Mouse (Mus musculus) urinary bladder, postnatal 25 days (tissue): Measurements from ENCODE around the gene Chst5.
"Not testable (repeated sequence)": the region's sequence is repeated elsewhere in the genome, so short reads cannot be mapped to it uniquely, and the experiment has no call there.

Source experiments
- DNase-seq: peaks from one replicate; pipeline ENCODE4 v3.0.0; 2022; ENCODE audit warnings: low spot score

Chst5 gene

GRCm38 (mm10) chr8:111909621-111910450 is at the start of gene Chst5:
Gene Chst5, minus strand, starts transcription at chr8:111910447.
- DNase-seq: no peak

GRCm38 (mm10) chr8:111957231-111957630 is 47.0 kb upstream of the Chst5 start:
- no peak for DNase-seq

- no peak for DNase-seq
Measured at GRCm38 (mm10) chr8:111955879-111956278, 45.6 kb upstream of the Chst5 start.

DNA sequence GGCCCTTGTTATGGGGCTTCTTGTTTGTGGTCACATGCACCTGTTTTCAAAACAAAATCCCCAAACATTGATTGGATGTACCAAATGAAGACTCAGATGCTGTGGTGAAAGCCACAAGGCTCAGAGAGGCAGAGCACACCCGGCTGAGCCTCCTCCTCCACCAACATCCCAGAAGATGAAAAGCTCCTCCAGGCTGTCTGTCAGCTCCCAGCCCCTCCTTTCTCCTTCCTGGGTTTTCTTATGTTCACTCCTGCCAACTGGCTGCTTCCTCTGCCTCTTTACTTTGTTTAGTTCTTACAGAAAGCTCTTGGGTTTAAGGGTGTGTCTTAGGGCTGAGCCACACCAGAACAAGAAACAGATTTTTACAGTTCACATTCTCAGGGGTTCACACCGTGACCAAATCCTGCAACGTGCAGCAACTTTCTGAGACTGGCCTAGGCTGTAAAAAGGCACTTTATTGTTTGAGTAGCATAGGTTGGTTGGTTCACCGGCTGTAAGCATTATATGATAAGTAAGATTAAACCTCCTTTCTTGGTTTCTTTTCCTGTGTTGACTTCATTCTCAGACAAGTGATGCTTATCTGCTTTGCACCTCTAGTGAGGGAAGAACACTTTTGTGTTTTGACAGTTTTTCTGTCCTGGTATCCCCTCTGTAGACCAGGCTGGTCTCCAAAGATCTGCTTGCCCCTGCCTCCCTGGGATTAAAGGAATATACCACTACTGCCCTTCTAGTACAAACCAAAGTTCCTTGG is 44.8 kb upstream of the Chst5 start:
- no peak for DNase-seq

DNA sequence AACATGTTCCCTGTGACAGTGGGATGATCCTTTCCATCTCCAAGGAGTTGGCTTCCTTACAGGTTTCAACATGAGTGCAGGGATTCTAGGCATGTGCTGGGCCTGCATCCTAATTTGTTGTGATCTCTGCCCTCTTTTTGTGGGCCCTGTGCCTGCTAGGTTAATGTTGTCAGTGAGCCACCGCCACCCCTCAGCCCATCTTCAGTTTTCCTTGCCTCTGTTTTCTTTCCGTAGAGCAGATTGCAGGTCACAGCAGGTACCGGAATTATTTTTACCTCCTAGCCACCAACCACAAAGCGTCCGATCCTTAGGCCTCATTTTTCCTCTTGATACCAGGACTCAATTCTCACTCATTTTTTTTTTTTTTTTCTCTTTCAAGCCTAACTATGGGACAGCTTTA is 41.7 kb upstream of the Chst5 start:
- DNase-seq: no peak

DNA sequence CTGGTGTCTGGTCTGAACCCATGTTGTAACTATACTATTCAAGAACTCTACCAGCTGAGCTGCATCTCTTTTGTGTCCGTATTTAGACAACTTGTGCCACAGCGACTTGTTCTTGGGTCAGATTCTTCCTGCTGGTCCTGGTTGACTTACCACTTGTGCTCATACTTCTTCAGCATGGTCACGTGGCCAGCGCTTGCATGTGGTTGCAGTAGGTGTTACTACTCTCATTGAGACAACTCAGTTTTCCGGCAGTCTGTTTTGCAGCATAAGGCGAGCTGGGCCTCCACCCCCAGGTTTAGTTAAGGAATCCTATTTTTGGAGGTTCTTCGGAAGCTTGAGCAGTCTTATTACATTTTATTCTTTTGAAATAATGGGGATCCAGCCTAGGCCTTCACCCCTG is 41.1 kb upstream of the Chst5 start:
- no peak for DNase-seq

DNA sequence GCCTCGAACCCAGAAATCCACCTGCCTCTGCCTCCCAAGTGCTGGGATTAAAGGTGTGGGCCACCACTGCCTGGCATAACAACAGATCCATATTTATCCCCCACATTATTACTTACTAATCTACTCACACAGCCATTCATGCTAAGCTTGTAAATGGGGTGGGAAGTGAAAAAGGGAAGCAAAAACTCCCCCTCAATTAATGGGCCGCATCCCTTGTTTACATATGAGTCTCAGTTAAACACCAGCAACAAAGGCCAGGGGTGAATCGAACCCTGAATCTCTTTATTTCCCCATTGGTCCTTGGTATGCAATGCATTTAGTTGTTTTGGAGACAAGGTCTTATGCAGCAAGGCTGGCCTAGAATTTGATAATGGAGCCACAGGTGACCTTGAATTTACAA is 40.6 kb upstream of the Chst5 start:
- no peak for DNase-seq

DNA sequence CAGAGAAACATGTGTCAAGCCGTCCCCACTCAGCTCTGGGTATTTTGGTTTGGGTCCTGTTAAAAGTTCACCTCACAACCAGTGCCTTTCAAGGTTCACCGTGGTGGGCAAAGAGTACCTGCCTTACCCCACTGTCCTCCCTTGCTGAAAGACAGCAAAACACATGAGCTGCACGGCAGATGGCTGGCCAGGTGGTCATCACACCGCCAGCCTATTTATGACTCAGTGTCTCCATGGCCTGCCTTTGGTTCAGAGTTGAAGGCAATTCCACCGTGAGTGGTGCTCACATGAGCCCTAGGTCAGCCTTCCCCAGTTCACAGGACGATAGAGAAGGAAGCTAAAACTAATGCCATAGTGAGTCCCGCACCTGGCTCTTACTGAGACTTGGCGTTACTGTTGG is 37.7 kb upstream of the Chst5 start:
- no peak for DNase-seq

DNA sequence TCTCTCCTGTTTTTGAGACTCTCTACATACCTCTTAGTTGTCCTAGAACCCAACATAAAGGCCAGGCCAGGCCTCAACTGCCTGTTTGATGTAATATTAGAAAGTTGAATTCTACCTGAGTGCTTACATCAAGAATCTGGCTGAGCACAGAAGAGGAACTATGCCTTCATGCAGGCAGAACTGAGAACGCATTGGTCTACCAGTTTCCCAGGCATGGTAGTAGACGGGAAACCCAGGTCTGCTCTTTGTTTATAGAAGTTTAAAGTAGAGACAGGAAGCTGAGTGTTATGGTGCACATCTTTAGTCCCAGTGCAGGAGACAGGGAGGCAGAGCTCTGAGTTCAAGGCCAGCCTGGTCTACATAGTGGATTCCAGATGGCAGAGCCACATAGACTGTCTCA is 36.9 kb upstream of the Chst5 start:
- no peak for DNase-seq

DNA sequence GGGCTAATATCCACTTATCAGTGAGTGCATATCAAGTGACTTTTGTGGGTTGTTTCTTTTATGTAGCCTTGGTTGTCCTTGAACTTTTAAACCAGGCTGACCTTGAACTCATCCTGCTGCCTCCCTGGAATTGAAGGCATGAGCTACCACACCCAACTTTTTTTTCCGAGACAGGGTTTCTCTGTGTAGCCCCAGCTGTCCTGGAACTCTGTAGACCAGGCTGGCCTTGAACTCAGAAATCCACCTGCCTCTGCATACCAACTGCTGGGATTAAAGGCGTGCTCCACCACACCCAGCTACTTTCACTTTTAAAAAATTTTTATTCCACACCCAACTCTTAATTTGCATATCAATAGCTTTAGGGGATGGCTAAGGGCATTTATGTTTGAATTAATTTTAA is 33.3 kb upstream of the Chst5 start:
- no peak for DNase-seq

DNA sequence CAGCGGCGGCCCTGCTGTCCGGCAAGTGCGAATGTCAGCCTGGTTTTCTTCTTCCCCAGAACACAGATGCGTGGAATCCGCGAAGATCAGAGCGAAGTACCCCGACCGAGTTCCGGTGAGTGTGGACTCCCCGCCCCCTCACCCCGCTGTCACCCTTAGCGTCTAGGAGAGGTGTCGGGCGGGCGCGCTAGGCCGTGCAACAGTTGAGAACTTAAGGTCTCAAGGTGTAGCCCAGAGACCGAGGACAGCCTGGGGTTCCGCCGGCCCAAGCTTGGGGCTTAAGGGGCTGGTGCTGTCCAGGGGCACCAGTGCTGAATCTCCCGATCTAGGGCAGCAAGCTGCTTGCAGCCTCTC is 30.8 kb upstream of the Chst5 start:
- peak; percentile 31 for DNase-seq

GRCm38 (mm10) chr8:111940171-111941100 is 30.2 kb upstream of the Chst5 start, which contains the start of gene Gabarapl2:
Gene Gabarapl2, plus strand, starts transcription at chr8:111940703.
- DNase-seq: peak; percentile 97

DNA sequence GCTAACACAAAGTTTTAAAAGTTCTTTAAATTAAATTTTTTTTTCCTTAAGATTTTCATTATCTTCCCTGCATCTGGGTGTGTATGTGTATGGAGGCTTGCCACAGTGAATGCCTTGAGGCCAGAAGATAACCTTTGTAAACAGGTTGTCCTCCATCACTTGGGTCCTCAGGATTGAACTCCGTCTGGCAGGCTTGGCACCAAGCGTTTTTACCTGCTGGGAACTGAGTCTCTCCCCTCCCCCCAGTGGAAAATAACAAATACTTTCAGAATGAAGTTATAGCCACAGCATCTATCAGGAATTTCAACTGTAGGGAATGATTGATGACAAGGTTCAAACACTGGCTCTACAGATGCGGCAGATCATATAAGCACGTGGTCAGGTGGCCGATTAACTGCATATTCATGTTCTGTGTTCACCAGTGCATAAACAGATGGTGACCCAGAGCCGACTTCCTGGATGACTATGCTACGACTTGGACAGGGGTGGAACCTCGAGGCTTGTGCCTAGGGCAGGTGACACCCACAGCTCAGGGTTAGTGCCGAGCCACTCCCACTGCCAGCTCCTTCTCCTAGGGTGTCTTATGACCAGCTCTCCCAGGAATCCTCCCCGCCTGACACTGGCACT is 29.4 kb upstream of the Chst5 start:
- DNase-seq: peak; percentile 36

GRCm38 (mm10) chr8:111938076-111938985 is 28.1 kb upstream of the Chst5 start:
- not testable (repeated sequence) for DNase-seq

- DNase-seq: no peak
Measured at GRCm38 (mm10) chr8:111937184-111937583, 26.9 kb upstream of the Chst5 start.

- no peak for DNase-seq
Measured at GRCm38 (mm10) chr8:111934201-111934600, 24.0 kb upstream of the Chst5 start.

GRCm38 (mm10) chr8:111933348-111934076 is 23.3 kb upstream of the Chst5 start, which contains the start of gene Tmem231:
Gene Tmem231, minus strand, starts transcription at chr8:111933881.
- peak; percentile 81 for DNase-seq

DNA sequence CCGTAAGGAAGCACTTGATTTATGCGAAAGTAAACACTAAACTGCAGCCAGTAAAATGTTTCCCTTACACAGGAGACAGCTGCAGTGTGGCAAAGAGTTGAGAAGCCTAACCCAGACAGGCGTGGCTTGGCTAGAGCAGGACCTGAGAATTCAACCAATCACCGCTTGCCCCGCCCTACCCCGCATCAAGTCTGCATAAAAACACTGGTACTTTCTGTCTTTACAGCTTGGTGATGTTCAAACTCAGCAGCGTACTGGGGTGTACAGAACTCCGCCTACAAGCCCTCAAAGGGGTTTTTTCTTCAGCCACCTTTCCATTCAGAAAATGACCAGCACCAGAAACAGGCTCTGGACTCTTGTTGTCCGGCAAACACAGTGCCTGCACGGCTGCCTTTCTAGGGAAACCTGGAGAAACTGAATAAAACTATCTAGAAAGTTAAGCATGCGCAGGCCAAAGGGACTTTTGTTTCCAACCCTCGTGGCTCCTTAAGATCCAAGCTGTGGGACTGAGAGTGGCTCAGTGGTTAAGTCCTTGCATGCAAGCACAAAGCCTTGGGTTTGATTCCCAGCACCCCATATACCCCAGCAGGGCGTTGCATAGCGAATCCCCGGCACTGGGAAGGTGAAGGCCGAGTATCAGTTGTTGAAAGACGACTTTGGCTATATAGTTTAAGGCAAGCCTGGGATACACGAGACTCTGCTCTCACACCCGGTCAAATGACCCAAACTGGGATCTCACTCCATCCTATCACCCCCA is 22.5 kb upstream of the Chst5 start:
- peak; percentile 54 for DNase-seq

DNA sequence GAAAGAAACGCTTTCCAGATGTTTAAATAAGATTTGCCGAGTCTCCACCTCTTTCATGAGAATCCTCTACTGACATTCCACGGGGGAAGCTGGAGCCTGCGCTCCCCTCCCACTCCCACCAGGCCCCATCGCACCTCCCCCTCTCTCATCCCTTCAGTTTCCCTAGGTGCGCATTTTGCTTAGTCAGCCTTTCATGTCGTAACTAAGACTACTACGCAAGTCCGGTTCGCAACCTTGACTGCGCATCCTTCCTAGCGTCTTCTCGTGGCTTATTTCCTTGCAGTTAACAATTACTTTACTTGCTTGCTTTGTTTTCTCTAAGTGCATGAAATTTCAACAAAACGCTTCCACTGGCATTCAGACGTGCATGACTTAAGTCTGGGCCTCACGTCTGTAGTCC is 21.5 kb upstream of the Chst5 start:
- no peak for DNase-seq
